Mouse (Mus musculus): ENCODE measurements around the gene A530016L24Rik. TPM values are rescaled to one million over a fixed set of nuclear protein-coding genes. Genes with fewer than 3 reads are reported as not detected.

A530016L24Rik gene
- 0.04 and 0.09 TPM in 2 replicates for polyA plus RNA-seq (2015; fragmentation: Nextera tagmentation; extraction: Ambion mirVana)

- no peak for ATAC-seq (ENCODE audit: low read depth)
- no peaks in the 10 kb centered on the region for H3K27me3 ChIP-seq (ENCODE audit: control insufficient read depth, insufficient read depth, low read depth, low read length)
- H3K4me3 ChIP-seq (ENCODE audit: low read depth, low read length) = no peak within 1 kb of the TSS
- no peak within 1 kb of the TSS for H3K9ac ChIP-seq (ENCODE audit: low read depth, low read length)
- no peaks in the 10 kb centered on the region for H3K36me3 ChIP-seq (ENCODE audit: control insufficient read depth, insufficient read depth)
- no peak within 1 kb of the TSS for H3K27ac ChIP-seq (ENCODE audit: low read length)
- peaks cover 2% of the 10 kb centered on the region for H3K4me1 ChIP-seq (ENCODE audit: control insufficient read depth, low read depth, low read length)
- H3K9me3 ChIP-seq (replicated peaks; ENCODE audit: control insufficient read depth, low read length) = no peaks in the 10 kb centered on the region
- no peak within 1 kb of the TSS for H3K4me2 ChIP-seq (ENCODE audit: low read depth, low read length)
- WGBS (ENCODE audit: insufficient replicate concordance) = 67% methylated on average over 8 of the region's 8 CpGs
These were observed at the start of gene A530016L24Rik for GRCm38 (mm10) chr12:112489134-112489533. TSS of gene A530016L24Rik (plus strand) at chr12:112489448.

- Histone ChIP-seq H3K9ac (ENCODE audit: low read depth, low read length) (no peak overlapping the region), H3K4me3 (ENCODE audit: low read depth, low read length) (no peak overlapping the region), H3K36me3 (ENCODE audit: control insufficient read depth, insufficient read depth) (no peaks in the 10 kb centered on the region), H3K4me2 (ENCODE audit: low read depth, low read length) (no peak overlapping the region), H3K27me3 (ENCODE audit: control insufficient read depth, insufficient read depth, low read depth, low read length) (no peaks in the 10 kb centered on the region), H3K9me3 (replicated peaks; ENCODE audit: control insufficient read depth, low read length) (no peaks in the 10 kb centered on the region), H3K27ac (ENCODE audit: low read length) (no peak overlapping the region), H3K4me1 (ENCODE audit: control insufficient read depth, low read depth, low read length) (no peaks in the 10 kb centered on the region)
- 29% methylated on average over 1 of the region's 1 CpGs for WGBS (ENCODE audit: insufficient replicate concordance)
- ATAC-seq (ENCODE audit: low read depth) = no peak
These were observed 49.3 kb upstream of the A530016L24Rik start for GRCm38 (mm10) chr12:112439993-112440392.

- Histone ChIP-seq H3K9me3 (replicated peaks; ENCODE audit: control insufficient read depth, low read length) (no peaks in the 10 kb centered on the region), H3K36me3 (ENCODE audit: control insufficient read depth, insufficient read depth) (no peaks in the 10 kb centered on the region), H3K4me3 (ENCODE audit: low read depth, low read length) (no peak overlapping the region), H3K4me1 (ENCODE audit: control insufficient read depth, low read depth, low read length) (no peaks in the 10 kb centered on the region), H3K27me3 (ENCODE audit: control insufficient read depth, insufficient read depth, low read depth, low read length) (no peaks in the 10 kb centered on the region), H3K4me2 (ENCODE audit: low read depth, low read length) (no peak overlapping the region), H3K9ac (ENCODE audit: low read depth, low read length) (no peak overlapping the region), H3K27ac (ENCODE audit: low read length) (no peak overlapping the region)
- ATAC-seq (ENCODE audit: low read depth) = no peak
- 53% methylated on average over 18 of the region's 18 CpGs for WGBS (ENCODE audit: insufficient replicate concordance)
These were observed 40.0 kb upstream of the A530016L24Rik start for GRCm38 (mm10) chr12:112449144-112449827.

- H3K4me2 ChIP-seq (ENCODE audit: low read depth, low read length) = no peak overlapping the region
- H3K9ac ChIP-seq (ENCODE audit: low read depth, low read length) = no peak overlapping the region
- WGBS (ENCODE audit: insufficient replicate concordance) = 42% methylated on average over 8 of the region's 8 CpGs
- no peak for ATAC-seq (ENCODE audit: low read depth)
- H3K4me1 ChIP-seq (ENCODE audit: control insufficient read depth, low read depth, low read length) = no peaks in the 10 kb centered on the region
- H3K9me3 ChIP-seq (replicated peaks; ENCODE audit: control insufficient read depth, low read length) = no peaks in the 10 kb centered on the region
- no peak overlapping the region; the same call in 1 of the 2 replicates for H3K27ac ChIP-seq (ENCODE audit: low read length)
- no peak overlapping the region for H3K4me3 ChIP-seq (ENCODE audit: low read depth, low read length)
- no peaks in the 10 kb centered on the region for H3K27me3 ChIP-seq (ENCODE audit: control insufficient read depth, insufficient read depth, low read depth, low read length)
- no peaks in the 10 kb centered on the region for H3K36me3 ChIP-seq (ENCODE audit: control insufficient read depth, insufficient read depth)
These were observed 39.4 kb upstream of the A530016L24Rik start for GRCm38 (mm10) chr12:112449828-112450180.

GRCm38 (mm10) chr12:112450883-112451282, 38.4 kb upstream of the A530016L24Rik start:
- Histone ChIP-seq H3K27ac (ENCODE audit: low read length) (no peak overlapping the region), H3K27me3 (ENCODE audit: control insufficient read depth, insufficient read depth, low read depth, low read length) (no peaks in the 10 kb centered on the region), H3K4me2 (ENCODE audit: low read depth, low read length) (no peak overlapping the region), H3K9ac (ENCODE audit: low read depth, low read length) (no peak overlapping the region), H3K36me3 (ENCODE audit: control insufficient read depth, insufficient read depth) (no peaks in the 10 kb centered on the region), H3K9me3 (replicated peaks; ENCODE audit: control insufficient read depth, low read length) (no peaks in the 10 kb centered on the region), H3K4me3 (ENCODE audit: low read depth, low read length) (no peak overlapping the region), H3K4me1 (ENCODE audit: control insufficient read depth, low read depth, low read length) (no peaks in the 10 kb centered on the region)
- 33% methylated on average over 6 of the region's 6 CpGs for WGBS (ENCODE audit: insufficient replicate concordance)
- ATAC-seq (ENCODE audit: low read depth) = no peak

GRCm38 (mm10) chr12:112451381-112451780, 37.9 kb upstream of the A530016L24Rik start:
- Histone ChIP-seq H3K36me3 (ENCODE audit: control insufficient read depth, insufficient read depth) (no peaks in the 10 kb centered on the region), H3K4me2 (ENCODE audit: low read depth, low read length) (no peak overlapping the region), H3K9me3 (replicated peaks; ENCODE audit: control insufficient read depth, low read length) (no peaks in the 10 kb centered on the region), H3K27ac (ENCODE audit: low read length) (no peak overlapping the region), H3K27me3 (ENCODE audit: control insufficient read depth, insufficient read depth, low read depth, low read length) (no peaks in the 10 kb centered on the region), H3K9ac (ENCODE audit: low read depth, low read length) (no peak overlapping the region), H3K4me3 (ENCODE audit: low read depth, low read length) (no peak overlapping the region), H3K4me1 (ENCODE audit: control insufficient read depth, low read depth, low read length) (no peaks in the 10 kb centered on the region)
- WGBS (ENCODE audit: insufficient replicate concordance) = 54% methylated on average over 1 of the region's 1 CpGs
- no peak for ATAC-seq (ENCODE audit: low read depth)

GRCm38 (mm10) chr12:112451826-112452225, 37.4 kb upstream of the A530016L24Rik start:
- H3K27me3 ChIP-seq (ENCODE audit: control insufficient read depth, insufficient read depth, low read depth, low read length) = no peaks in the 10 kb centered on the region
- no peak for ATAC-seq (ENCODE audit: low read depth)
- no peaks in the 10 kb centered on the region for H3K4me1 ChIP-seq (ENCODE audit: control insufficient read depth, low read depth, low read length)
- H3K9me3 ChIP-seq (replicated peaks; ENCODE audit: control insufficient read depth, low read length) = no peaks in the 10 kb centered on the region
- no peak overlapping the region for H3K4me2 ChIP-seq (ENCODE audit: low read depth, low read length)
- H3K36me3 ChIP-seq (ENCODE audit: control insufficient read depth, insufficient read depth) = no peaks in the 10 kb centered on the region
- WGBS (ENCODE audit: insufficient replicate concordance) = 70% methylated on average over 9 of the region's 9 CpGs
- no peak overlapping the region for H3K4me3 ChIP-seq (ENCODE audit: low read depth, low read length)
- H3K9ac ChIP-seq (ENCODE audit: low read depth, low read length) = no peak overlapping the region
- no peak overlapping the region for H3K27ac ChIP-seq (ENCODE audit: low read length)

GRCm38 (mm10) chr12:112456144-112456713, 33.0 kb upstream of the A530016L24Rik start:
- Histone ChIP-seq H3K9me3 (replicated peaks; ENCODE audit: control insufficient read depth, low read length) (no peaks in the 10 kb centered on the region), H3K27me3 (ENCODE audit: control insufficient read depth, insufficient read depth, low read depth, low read length) (no peaks in the 10 kb centered on the region), H3K4me2 (ENCODE audit: low read depth, low read length) (no peak overlapping the region), H3K36me3 (ENCODE audit: control insufficient read depth, insufficient read depth) (no peaks in the 10 kb centered on the region), H3K27ac (ENCODE audit: low read length) (no peak overlapping the region), H3K9ac (ENCODE audit: low read depth, low read length) (no peak overlapping the region), H3K4me1 (ENCODE audit: control insufficient read depth, low read depth, low read length) (no peaks in the 10 kb centered on the region), H3K4me3 (ENCODE audit: low read depth, low read length) (no peak overlapping the region)
- ATAC-seq (ENCODE audit: low read depth) = no peak
- 68% methylated on average over 6 of the region's 6 CpGs for WGBS (ENCODE audit: insufficient replicate concordance)

- Histone ChIP-seq H3K4me3 (ENCODE audit: low read depth, low read length) (no peak overlapping the region), H3K4me1 (ENCODE audit: control insufficient read depth, low read depth, low read length) (no peaks in the 10 kb centered on the region), H3K27ac (ENCODE audit: low read length) (no peak overlapping the region), H3K9me3 (replicated peaks; ENCODE audit: control insufficient read depth, low read length) (no peaks in the 10 kb centered on the region), H3K9ac (ENCODE audit: low read depth, low read length) (no peak overlapping the region), H3K27me3 (ENCODE audit: control insufficient read depth, insufficient read depth, low read depth, low read length) (no peaks in the 10 kb centered on the region), H3K4me2 (ENCODE audit: low read depth, low read length) (no peak overlapping the region), H3K36me3 (ENCODE audit: control insufficient read depth, insufficient read depth) (no peaks in the 10 kb centered on the region)
- ATAC-seq (ENCODE audit: low read depth) = no peak
- 66% methylated on average over 4 of the region's 4 CpGs for WGBS (ENCODE audit: insufficient replicate concordance)
These were observed 31.4 kb upstream of the A530016L24Rik start for GRCm38 (mm10) chr12:112457839-112458238.
